Mouse (Mus musculus): ENCODE results near the gene Clrn2. TPM values are rescaled to one million over a fixed set of nuclear protein-coding genes. Genes with fewer than 3 reads are reported as not detected.

Gene Clrn2
- total RNA-seq, 2 experiments from 2014 or later = not detected

- DNase-seq = no peak
- intact Hi-C loops (cut with DNase I) = no loop called here
Measured at GRCm38 (mm10) chr5:45496930-45497550, 43.5 kb downstream of the Clrn2 start.

DNA sequence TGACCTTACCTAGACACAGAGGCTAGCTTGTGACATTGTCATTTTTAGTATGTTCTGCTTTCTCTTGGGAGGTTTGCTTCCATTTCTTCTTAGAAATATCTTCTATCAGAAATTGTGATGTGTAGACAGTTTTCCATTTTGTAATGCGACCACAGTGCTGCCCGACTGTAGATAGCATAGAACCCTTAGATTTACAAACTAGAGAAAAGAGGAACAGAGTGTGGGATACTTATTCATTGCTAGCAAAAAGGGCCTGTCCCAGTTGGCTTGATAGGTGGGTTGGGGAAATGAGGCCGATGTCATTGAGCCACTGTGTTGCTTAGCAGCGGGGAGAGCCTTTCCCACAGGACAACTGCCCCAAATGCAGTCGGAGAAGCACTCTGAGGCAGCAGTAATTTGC is 44.0 kb downstream of the Clrn2 start:
- intact Hi-C loops (cut with DNase I) = no loop called here
- DNase-seq = no peak

- no peak for DNase-seq
- intact Hi-C loops (cut with DNase I) = no loop called here
Measured at GRCm38 (mm10) chr5:45510071-45510470, 56.5 kb downstream of the Clrn2 start.

DNA sequence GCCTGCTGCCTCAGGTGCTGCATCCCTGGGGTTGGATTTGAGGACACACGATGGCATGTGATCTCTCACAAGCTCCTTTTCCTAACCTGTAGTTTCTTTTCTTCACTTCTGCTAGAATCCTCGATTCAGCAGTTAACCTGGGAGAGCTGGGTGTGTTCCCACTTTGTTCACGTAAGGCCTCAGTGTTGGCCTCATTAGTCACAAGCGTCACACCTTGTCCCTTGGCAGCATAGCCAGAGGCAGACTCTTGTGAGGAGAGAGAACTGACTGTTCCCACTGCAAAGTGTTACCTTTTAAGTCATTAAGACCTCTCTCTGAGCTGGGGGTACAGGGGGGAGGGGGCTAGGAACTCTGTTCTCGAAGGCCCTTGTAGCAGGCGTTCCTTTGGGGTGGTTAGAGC is 59.4 kb downstream of the Clrn2 start:
- no peak for DNase-seq
- intact Hi-C loops (cut with DNase I) = no loop called here

GRCm38 (mm10) chr5:45513511-45513910 is 60.0 kb downstream of the Clrn2 start:
- DNase-seq = no peak
- intact Hi-C loops (cut with DNase I) = no loop called here

Other genes starting within 250 kb of the Clrn2 start
- gene Qdpr, start 3.5 kb upstream of the Clrn2 start, total RNA-seq (2021) = 10 to 100 TPM; 69.2 to 73.4 TPM
- gene Lap3, start 39.6 kb downstream of the Clrn2 start, total RNA-seq (2021) = 10 to 100 TPM; 31.0 to 38.4 TPM
- 10 to 100 TPM; 91.8 to 96.5 TPM for gene Med28, start 66.5 kb downstream of the Clrn2 start, total RNA-seq (2021)
- gene Fam184b, start 185.9 kb downstream of the Clrn2 start, total RNA-seq (2021) = 10 to 100 TPM; 13.7 TPM
- 1 to 10 TPM; 3.3 to 4.3 TPM for gene Ncapg, start 216.2 kb downstream of the Clrn2 start, total RNA-seq (2021)

Measured in left cerebral cortex, postnatal 4 days (tissue).